Mouse (Mus musculus) adrenal gland, adult 18-20 months (tissue): ENCODE results near the gene Gm49403. TPM values are rescaled to one million over a fixed set of nuclear protein-coding genes. Genes with fewer than 3 reads are reported as not detected.

ENCODE experiments used
- DNase-seq, 2 experiments: peaks; one replicate each; pipeline ENCODE4 v3.0.0; 2021 to 2022; ENCODE audit warnings: low spot score in 2 of 2
- microRNA-seq, 2 experiments: library from miRNA; unstranded; fragments of <30 nt; microRNA quantifications; one replicate each; pipeline ENCODE4 v1.2.0; 2021; ENCODE audit warnings: borderline number of aligned reads in 2 of 2
- total RNA-seq, 2 experiments: library from RNA; stranded (reverse); gene quantifications; 1 replicate in 1 of 2; 2 replicates in 1 of 2; pipeline ENCODE4 v1.2.3; 2021

The Gm49403 gene
- total RNA-seq, 2 experiments from 2014 or later: not detected

- DNase-seq: no peak
Observed at GRCm38 (mm10) chr19:8908531-8908930, 24.8 kb downstream of the Gm49403 start.

DNA sequence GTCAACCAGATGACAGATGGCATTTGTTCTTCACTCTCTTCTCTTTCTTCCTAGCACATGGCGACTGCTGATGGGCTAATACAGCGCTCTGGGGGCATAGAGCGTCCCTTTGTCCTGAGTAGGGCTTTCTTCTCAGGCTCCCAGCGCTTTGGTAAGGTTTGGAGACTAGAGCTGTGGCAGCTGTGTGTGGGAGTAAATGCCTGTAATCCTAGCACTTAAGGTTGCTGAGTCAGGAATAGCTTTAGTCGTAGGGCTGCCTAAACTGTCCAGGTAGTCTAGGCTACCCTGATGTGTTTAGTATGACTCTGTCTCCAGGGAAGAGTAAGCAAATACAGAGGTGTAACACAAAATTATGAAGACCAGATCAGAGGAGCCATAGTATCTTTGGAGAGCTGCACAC lies 28.1 kb downstream of the Gm49403 start:
- DNase-seq: no peak

GRCm38 (mm10) chr19:8914212-8914611 lies 30.5 kb downstream of the Gm49403 start:
- DNase-seq: no peak

GRCm38 (mm10) chr19:8919000-8919399 lies 35.3 kb downstream of the Gm49403 start:
- no peak for DNase-seq

GRCm38 (mm10) chr19:8919684-8920072 lies 35.9 kb downstream of the Gm49403 start:
- DNase-seq: no peak

DNA sequence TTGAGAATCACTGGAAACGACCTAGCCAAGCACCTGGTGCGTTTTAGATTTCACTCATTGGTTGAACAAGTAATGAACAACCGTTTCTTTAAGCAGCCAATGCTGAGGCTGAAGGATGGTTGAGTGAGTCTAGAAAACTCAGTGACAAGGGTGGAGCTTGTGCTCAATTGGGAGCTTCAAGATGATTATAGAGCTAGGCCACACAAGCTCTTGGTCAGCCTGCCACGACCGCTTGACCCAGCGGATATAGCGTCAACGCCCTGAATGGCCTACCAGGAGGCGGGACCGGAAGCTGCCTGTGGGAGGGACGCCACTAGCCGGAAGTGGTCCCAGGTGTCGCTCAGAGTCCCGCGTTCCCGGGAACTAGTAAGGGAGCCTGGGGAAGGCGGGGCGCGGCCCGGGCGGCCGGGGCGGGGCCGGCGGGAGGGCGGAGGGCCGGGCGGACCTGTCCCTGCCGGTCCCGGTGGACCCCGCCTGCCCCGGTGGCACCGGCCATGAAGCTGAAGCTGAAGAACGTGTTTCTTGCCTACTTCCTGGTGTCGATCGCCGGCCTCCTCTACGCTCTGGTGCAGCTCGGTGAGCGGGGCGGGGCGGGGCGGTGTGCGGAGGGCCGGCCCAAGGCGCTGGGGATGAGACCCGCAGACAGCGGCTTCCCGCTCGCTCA lies 36.5 kb downstream of the Gm49403 start, which contains the start of gene B3gat3:
Gene B3gat3 (plus strand): TSS at position 302 of the 664 bp plus-strand sequence.
- peak; percentile 92 to 93 for DNase-seq

DNA sequence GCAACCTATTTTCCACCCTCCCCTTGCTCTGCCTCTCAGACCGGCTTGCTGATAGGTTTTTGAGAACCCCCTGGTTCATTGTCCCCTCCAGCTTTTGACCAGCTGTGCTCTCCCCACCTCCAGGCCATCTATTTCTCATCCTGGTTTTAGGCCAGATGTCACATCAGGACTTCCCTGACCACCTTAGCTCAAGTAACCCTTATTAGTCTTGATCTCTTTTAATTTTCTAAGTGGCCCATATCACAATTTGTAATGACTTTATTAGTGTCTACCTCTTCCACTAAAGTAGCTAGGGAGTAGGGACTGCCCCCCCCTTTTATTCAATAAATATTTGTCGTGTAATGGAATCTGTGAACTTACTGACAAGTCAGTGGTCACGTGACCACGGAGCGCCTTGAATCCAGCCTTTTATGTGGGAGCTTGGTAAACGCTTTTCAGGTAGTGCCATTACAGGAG lies 37.1 kb downstream of the Gm49403 start:
- no peak for DNase-seq

GRCm38 (mm10) chr19:8921741-8922140 lies 38.0 kb downstream of the Gm49403 start:
- no peak for DNase-seq

DNA sequence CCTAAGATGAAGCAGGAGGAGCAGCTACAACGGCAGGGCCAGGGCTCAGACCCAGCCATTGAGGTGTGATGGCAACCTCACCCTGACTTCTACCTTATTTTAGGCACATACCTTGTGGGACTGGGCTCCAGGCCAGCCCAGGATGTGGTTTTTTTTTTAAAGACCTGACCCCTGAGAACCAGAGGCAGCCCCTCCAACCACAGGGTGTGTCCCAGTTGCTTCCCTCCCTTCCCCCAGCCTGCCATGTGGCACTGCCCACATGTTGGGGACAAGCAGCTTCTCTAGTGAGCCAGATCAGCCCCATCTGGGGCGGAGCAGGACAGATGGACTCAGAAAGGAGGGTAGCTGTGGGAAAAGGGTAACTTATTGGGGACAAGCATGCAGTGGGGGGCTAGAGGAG lies 43.0 kb downstream of the Gm49403 start:
- DNase-seq: no peak

DNA sequence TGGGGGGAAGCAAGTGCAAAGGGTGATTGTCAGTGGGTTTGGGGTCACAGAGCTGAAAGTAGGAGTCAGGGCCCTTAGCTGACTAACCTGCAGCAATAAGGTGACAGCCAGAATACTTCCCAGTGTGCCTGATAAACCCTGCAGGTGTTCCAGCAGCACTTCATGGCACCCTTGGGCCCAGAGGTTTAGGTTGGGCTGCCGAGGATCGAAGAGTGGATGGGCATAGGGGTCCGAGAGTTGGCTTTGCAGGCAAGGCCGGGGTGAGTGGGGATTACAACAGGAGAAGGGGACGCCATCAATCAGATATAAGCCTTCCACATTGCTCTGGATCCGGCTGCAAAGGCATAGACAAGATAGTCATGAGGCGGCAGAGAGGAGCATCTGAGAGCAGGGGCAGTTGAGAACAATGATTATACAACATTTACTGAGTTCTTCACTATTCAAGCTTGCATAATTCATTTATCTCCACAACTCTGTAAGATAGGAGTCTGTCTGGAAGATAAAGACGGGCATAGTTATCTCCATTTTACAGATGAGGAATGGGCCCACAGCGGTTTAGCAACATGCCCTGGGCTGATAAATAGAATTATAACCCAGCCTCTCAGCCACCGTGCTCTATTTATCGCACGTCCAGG lies 44.3 kb downstream of the Gm49403 start:
- no peak for DNase-seq

- DNase-seq: peak; percentile 36 to 41
Observed at GRCm38 (mm10) chr19:8928689-8929223, 45.0 kb downstream of the Gm49403 start.

DNA sequence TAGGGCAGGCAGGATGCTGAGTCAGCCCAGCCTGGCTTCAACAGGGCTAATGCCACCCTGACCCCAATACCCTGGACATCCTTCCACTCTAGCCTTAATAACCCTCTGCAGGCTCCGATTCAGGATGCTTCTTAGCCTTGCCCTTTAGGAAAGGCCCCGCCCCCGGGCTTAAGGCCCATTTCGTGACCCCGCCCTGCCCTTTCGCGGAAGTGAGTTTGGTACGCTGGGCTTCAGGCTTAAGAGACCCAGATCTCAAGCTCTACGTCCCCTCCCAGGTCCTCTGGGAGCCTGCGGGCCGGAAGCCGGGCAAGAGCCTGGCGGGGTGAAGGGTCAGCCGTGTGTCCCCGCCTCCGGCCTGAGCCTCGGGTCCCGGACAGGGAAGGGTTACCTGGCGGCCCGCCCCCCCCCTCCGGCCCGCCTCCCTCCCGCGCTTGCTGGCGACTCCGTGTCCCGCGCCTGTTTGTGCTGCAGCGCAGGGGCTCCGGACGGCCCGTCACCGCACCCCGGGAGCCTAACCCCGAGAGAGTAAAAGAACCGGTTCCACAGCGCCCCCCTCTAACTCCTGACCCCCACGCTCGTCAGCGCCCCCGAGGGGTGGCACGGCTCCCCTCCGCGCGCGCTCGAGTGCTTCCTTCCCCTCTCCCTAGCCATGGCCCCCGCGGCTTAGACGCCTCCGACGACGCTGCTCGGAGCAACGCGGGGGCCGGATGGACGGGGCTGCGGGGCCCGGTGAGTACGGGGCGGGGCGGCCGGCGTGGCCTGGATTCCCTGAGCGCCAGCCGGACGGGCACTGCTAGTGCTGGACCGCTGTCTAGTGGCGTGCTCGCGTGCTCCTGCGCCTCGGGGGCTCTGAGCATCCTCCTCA lies 45.7 kb downstream of the Gm49403 start, which contains the start of the genes Rom1 and Eml3:
Gene Rom1 (minus strand): TSS at position 133 of the 865 bp plus-strand sequence.
Gene Eml3 (plus strand): TSS at position 329 of the 865 bp plus-strand sequence.
- peak; percentile 90 to 93 for DNase-seq

GRCm38 (mm10) chr19:8930117-8930516 lies 46.4 kb downstream of the Gm49403 start:
- no peak for DNase-seq

GRCm38 (mm10) chr19:8930771-8931170 lies 47.0 kb downstream of the Gm49403 start:
- DNase-seq: no peak

GRCm38 (mm10) chr19:8936736-8937135 lies 53.0 kb downstream of the Gm49403 start:
- no peak for DNase-seq

Small RNAs within 50 kb of the gene (microRNA-seq; reads per million reads assigned to microRNA genes)
- gene Mir5136: 0 reads per million in 2 experiments

Other genes starting within 250 kb of the Gm49403 start
- gene Chrm1, start 220.1 kb upstream of the Gm49403 start, total RNA-seq: 1 to 10 TPM in 1 of 2 experiments, under 1 TPM in 1; 0.60 to 1.5 TPM
- gene Slc3a2, start 160.6 kb upstream of the Gm49403 start, total RNA-seq: 100 to 1,000 TPM; 373 to 425 TPM
- 10 to 100 TPM; 62.4 to 66.2 TPM for gene Wdr74, start 148.1 kb upstream of the Gm49403 start, total RNA-seq
- 1 to 10 TPM; 2.0 to 2.3 TPM for gene 1700092M07Rik, start 143.2 kb upstream of the Gm49403 start, total RNA-seq
- 100 to 1,000 TPM in 1 of 2 experiments, 10 to 100 TPM in 1; 78.2 to 103 TPM for gene Stx5a, start 142.5 kb upstream of the Gm49403 start, total RNA-seq
- gene Nxf1, start 126.9 kb upstream of the Gm49403 start, total RNA-seq: 100 to 1,000 TPM; 127 to 144 TPM
- 100 to 1,000 TPM; 114 to 116 TPM for gene Tmem223, start 112.9 kb upstream of the Gm49403 start, total RNA-seq
- gene Tmem179b, start 109.5 kb upstream of the Gm49403 start, total RNA-seq: 10 to 100 TPM; 41.4 to 51.7 TPM
- gene Taf6l, start 97.5 kb upstream of the Gm49403 start, total RNA-seq: 10 to 100 TPM; 11.3 to 12.2 TPM
- 10 to 100 TPM; 81.3 to 97.9 TPM for gene Polr2g, start 85.4 kb upstream of the Gm49403 start, total RNA-seq
- 1 to 10 TPM; 2.8 to 3.1 TPM for gene Zbtb3, start 81.4 kb upstream of the Gm49403 start, total RNA-seq
- 10 to 100 TPM; 35.3 to 39.4 TPM for gene Ttc9c, start 64.6 kb upstream of the Gm49403 start, total RNA-seq
- gene Hnrnpul2, start 63.9 kb upstream of the Gm49403 start, total RNA-seq: 10 to 100 TPM; 62.6 to 72.1 TPM
- not detected for gene AC129217.1, start 54.2 kb upstream of the Gm49403 start, total RNA-seq
- 100 to 1,000 TPM; 144 to 158 TPM for gene Bscl2, start 46.5 kb upstream of the Gm49403 start, total RNA-seq
- gene Gng3, start 44.7 kb upstream of the Gm49403 start, total RNA-seq: 1 to 10 TPM; 5.9 to 6.9 TPM
- 1 to 10 TPM; 2.3 to 6.6 TPM for gene Lrrn4cl, start 33.2 kb upstream of the Gm49403 start, total RNA-seq
- gene Ubxn1, start 12.4 kb upstream of the Gm49403 start, total RNA-seq: 100 to 1,000 TPM; 178 to 202 TPM
- gene Uqcc3, start 3.0 kb upstream of the Gm49403 start, total RNA-seq: 10 to 100 TPM; 55.2 to 65.6 TPM
- 1 to 10 TPM; 6.4 to 7.1 TPM for gene Lbhd1, start 198 bp upstream of the Gm49403 start, total RNA-seq
- 10 to 100 TPM; 44.6 to 47.1 TPM for gene 1810009A15Rik, start 4.9 kb downstream of the Gm49403 start, total RNA-seq
- 1 to 10 TPM; 3.2 to 9.1 TPM for gene Gm49416, start 5.0 kb downstream of the Gm49403 start, total RNA-seq
- 10 to 100 TPM; 23.3 to 23.9 TPM for gene Ints5, start 9.1 kb downstream of the Gm49403 start, total RNA-seq
- 100 to 1,000 TPM; 163 to 212 TPM for gene Ganab, start 14.1 kb downstream of the Gm49403 start, total RNA-seq
- 10 to 100 TPM; 60.5 to 65.7 TPM for gene B3gat3, start 36.4 kb downstream of the Gm49403 start, total RNA-seq
- gene Rom1, start 45.4 kb downstream of the Gm49403 start, total RNA-seq: 10 to 100 TPM; 29.8 to 49.2 TPM
- gene Eml3, start 45.6 kb downstream of the Gm49403 start, total RNA-seq: 10 to 100 TPM; 41.5 to 59.5 TPM
- gene Mta2, start 57.9 kb downstream of the Gm49403 start, total RNA-seq: 10 to 100 TPM; 81.1 to 89.8 TPM
- gene Tut1, start 69.9 kb downstream of the Gm49403 start, total RNA-seq: 10 to 100 TPM; 23.1 to 26.1 TPM
- gene Eef1g, start 83.1 kb downstream of the Gm49403 start, total RNA-seq: 100 to 1,000 TPM; 334 to 342 TPM
- 100 to 1,000 TPM in 1 of 2 experiments, 10 to 100 TPM in 1; 88.9 to 162 TPM for gene Ahnak, start 105.4 kb downstream of the Gm49403 start, total RNA-seq
- gene Scgb1a1, start 204.0 kb downstream of the Gm49403 start, total RNA-seq: not detected